Mouse (Mus musculus) neural tube, embryonic 10.5 days (tissue): ENCODE results near the gene 9830107B12Rik.
"Not testable (repeated sequence)": the region's sequence is repeated elsewhere in the genome, so short reads cannot be mapped to it uniquely, and the experiment has no call there.

Experiments used
- DNase-seq: peaks from one replicate; pipeline ENCODE4 v3.0.0-alpha.2; 2017; ENCODE audit warnings: low spot score; ENCODE audit errors: extremely low spot score

Gene 9830107B12Rik

DNA sequence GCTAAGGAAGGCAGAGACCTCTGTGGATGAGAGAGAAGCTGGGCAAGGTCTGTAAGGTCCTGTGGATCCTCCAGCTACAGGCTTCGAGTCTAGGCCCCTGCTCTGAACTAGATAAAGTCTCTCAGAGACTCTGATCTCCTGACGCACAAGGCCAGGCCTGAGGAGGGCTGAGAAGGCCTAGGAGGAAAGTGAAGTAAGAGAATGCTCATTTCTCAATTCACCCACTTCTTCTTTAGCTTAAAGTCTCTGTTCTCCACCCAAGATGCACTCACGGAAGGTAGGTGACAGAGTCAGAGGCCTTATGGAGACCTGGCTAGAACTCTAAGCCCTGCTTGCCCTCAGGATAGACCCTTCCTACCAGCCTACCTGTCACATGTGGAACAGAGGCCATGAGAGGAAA lies at the start of gene 9830107B12Rik:
Gene 9830107B12Rik (minus strand): TSS at position 149 of the 400 bp plus-strand sequence.
- no peak for DNase-seq

DNA sequence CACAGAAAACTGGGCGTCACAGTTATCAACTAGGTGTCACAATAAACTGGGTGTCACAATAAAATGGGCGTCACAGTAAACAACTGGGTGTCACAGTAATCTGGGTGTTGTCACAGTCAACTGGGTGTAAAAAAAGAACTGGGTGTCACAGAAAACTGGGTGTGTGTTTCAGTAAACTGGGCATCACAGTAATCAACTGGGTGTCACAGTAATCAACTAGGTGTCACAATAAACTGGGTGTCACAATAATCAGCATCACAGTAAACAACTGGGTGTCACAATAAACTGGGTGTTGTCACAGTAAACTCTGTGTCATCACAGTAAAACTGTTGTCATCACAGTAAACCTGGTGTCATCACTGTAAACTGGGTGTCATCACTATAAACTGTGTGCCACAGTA lies 46.3 kb upstream of the 9830107B12Rik start:
- DNase-seq = no peak

GRCm38 (mm10) chr17:48185252-48185651 lies 39.2 kb upstream of the 9830107B12Rik start:
- DNase-seq = no peak

GRCm38 (mm10) chr17:48167103-48167502 lies 21.0 kb upstream of the 9830107B12Rik start, which contains the start of gene A530064D06Rik:
Gene A530064D06Rik (minus strand): TSS chr17:48167275.
- not testable (repeated sequence) for DNase-seq

DNA sequence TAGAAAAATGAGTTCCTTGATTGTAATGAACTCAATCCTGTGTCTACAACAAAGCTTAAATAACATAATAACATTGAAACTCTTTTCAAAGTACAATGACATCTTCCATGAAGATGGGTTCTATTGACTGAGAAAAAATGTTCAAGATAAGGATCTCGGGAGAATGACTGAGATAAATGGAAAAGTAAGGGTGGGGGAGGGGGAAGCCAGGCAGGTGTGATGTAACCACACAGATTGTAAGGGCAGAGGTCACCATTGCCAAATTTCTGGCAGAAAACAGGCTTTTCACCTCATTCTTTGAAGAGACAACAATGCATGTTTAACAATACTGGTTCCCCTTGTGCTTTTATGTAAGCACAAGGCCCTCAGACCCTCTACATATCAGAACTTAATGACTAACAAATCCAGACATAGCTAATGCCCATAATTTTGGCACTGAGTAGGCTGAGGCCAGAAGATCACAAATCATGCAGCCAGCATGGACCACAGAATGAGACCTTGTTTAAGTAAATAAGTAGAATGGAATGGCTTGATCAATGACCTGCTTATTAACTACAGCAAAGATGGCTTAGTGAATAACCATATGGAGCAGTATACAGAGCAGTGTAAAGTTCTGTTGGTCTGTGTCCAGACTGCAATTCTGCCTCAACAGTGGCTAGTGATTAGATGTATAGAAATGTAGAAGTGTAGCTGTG lies 11.5 kb upstream of the 9830107B12Rik start:
- no peak for DNase-seq

DNA sequence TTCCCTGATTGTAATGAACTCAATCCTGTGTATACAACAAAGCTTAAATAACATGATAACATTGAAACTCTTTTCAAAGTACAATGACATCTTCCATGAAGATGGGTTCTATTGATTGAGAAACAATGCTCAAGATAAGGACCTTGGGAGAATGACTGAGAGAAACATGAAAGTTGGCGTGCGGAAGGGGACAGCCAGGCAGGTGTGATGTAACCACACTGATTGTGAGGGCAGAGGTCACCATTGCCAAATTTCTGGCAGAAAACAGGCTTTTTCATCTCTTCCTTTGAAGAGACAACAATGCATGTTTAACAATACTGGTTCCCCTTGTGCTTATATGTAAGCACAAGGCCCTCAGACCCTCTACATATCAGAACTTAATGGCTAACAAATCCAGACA lies 13.3 kb downstream of the 9830107B12Rik start:
- DNase-seq = no peak

- no peak for DNase-seq
Observed at GRCm38 (mm10) chr17:48120456-48120855, 25.6 kb downstream of the 9830107B12Rik start.

DNA sequence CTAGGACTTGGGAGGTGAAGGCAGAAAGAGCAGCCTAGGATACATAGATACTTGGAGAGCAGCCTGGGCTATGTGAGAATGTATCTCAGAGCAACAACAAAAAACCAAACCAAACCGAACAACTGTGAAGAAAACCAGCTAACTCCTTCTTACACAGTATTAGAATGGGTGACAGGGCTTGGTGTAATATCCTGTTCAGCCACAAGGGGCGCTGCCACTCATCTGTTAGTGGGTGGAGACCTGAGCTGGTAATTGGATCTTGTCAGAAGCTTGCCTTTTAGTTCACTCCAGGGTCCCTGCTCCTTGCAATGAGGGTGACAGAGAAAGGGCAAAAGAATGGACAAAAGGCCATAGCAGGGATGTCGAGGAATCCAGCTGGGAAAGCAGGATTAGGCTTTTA lies 26.4 kb downstream of the 9830107B12Rik start:
- DNase-seq = peak; percentile 91

DNA sequence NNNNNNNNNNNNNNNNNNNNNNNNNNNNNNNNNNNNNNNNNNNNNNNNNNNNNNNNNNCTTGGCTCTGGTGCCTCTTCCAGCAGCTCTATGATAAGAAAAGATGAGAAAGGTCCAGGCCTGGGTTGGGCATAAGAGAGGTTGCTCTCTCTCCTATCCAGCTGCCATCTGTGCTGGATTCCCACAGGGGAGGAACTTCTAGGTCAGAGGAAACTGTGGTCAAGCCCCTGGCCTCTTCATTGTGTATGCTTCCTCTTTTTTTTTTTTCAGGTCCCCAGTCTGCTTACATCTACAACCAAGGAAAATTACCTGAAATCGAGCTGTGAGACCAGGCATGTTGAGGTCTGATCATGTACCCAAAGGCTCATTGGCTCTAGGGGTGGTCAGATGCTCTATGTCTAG lies 27.5 kb downstream of the 9830107B12Rik start:
- no peak for DNase-seq

GRCm38 (mm10) chr17:48110547-48111287 lies 35.4 kb downstream of the 9830107B12Rik start:
- DNase-seq = peak; percentile 65

GRCm38 (mm10) chr17:48108520-48108919 lies 37.5 kb downstream of the 9830107B12Rik start:
- DNase-seq = no peak

- no peak for DNase-seq
Observed at GRCm38 (mm10) chr17:48107862-48108261, 38.2 kb downstream of the 9830107B12Rik start.

DNA sequence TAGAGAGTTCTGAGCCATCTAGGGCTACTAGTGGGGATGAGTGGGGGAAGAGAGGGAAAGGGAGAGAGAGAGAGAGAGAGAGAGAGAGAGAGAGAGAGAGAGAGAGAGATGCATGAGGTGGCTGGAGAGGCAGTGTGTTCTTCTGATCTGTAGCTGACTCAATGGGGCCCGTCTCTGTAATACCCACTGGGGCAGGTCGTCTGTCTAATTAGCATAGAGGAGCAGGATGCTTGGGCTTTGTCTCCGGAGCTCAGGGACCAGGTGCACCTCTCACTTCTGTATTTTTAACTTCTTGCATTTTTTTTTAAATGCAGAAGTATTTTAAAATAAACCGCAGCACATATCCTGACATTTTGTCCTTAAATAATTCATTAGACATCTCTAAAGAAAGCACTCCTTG lies 38.7 kb downstream of the 9830107B12Rik start:
- no peak for DNase-seq

- peak; percentile 95 for DNase-seq
Observed at GRCm38 (mm10) chr17:48100441-48101417, 45.3 kb downstream of the 9830107B12Rik start.

- peak; percentile 54 for DNase-seq
Observed at GRCm38 (mm10) chr17:48099312-48099711, 46.8 kb downstream of the 9830107B12Rik start.

DNA sequence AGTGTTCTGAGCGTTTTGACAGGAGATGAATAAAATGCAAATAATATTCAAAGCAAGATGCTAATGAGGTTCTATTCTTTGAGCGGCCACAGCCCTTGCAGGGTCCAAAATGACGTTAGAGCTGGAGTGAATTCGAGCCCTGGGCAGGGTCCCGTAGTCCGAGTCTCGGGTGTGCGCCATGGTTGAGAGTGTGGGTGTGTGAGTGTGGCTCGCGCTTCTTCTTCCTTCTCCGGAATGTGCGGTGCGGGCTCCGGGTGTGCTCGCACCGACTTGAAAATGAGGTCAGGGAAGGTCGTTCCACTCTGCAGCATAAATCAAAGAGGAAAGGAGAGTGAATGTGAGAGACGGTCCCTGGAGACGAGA lies 47.6 kb downstream of the 9830107B12Rik start:
- DNase-seq = peak; percentile 70

DNA sequence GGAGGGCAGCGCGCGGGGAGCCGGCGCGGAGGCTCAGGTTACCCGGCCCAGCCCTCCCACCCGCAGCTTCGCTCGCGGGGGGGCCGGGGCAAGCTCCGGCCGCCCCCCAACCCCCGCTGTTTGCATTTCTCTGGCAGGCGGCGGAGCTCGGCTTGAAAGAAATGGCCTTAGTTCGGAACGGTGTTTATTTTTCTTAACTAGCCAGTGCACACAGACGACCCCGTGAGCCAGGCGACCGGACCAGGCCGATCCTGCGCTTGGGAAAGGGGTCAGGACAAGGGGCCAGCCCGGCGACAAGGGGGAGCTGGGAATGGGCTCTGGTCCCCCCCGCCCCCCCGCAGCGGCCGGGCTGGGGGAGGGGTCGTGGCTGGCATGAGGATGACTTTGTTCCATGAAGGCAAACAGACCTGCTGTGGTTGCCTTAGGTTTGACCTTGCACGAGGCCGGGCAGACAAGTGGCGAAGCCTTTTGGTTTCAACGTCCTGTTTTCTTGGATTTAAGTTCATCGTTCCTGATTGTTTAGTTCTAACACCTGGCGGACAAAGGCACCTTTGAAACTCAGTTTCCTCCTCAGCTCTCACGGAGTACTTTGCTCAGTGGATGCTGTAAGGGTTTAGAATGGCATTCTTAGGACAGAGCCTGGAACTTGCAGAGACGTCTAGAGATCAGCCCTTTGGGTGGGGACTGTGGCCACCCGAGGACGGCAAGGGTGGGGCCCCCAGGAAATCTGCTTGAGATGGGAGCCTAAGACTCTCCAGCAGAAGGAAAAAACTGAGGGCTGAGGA lies 48.1 kb downstream of the 9830107B12Rik start:
- peak; percentile 86 for DNase-seq

- DNase-seq = peak; percentile 81
Observed at GRCm38 (mm10) chr17:48097011-48097742, 48.9 kb downstream of the 9830107B12Rik start.

DNA sequence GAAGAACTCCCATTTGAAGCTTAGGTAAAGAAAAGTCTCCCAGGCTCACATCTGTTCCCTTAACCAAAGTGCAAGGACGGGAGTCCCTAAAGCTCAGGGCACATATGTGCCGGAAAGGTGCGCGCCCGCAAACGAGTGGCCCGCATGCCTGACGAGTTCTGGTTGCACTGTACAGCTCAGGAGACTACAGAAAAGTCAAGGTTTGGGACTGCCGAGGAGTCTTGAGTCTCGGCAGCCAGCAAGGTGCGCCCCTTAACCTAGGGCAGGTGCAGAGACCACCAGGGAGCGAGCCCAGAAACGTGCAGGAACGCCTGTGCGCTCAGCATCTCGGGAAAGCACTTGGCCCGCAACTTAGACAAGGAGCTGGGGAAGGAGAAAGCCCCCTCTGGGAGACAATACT lies 49.7 kb downstream of the 9830107B12Rik start:
- DNase-seq = peak; percentile 62

DNA sequence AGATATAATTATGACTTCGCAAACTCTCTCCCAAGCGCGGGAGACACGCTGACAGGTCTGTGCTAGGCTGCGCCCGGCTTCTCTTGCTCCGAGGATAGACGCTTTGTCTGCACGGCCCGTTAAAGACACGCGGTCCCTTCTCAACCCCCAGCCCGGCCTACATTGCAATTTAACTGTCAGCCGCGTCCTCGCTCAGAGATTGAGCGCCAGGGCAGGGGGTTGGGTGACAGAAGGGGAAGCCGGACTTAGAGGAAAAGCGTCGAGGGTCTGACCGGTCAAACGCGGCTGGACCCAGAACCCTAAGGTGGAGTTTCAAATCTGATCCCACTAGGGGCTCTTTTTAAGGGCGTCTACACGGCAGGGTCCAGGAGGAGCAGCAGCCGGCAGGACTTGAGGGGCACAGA lies 50.3 kb downstream of the 9830107B12Rik start:
- peak; percentile 79 for DNase-seq
